Mouse (Mus musculus): ENCODE measurements around the gene Bcl9. TPM values are rescaled to one million over a fixed set of nuclear protein-coding genes. Genes with fewer than 3 reads are reported as not detected.

The Bcl9 gene
- polyA plus RNA-seq, 1 experiment from 2014 or later: 49.7 TPM

GRCm38 (mm10) chr3:97232328-97232727, 65.4 kb downstream of the Bcl9 start:
- no peak overlapping the region for H3K9ac ChIP-seq
- no peak for ATAC-seq (ENCODE audit: insufficient read depth)
- H3K4me3 ChIP-seq (ENCODE audit: low read depth, low read length): no peak overlapping the region
- no peak for DNase-seq
- no peaks in the 10 kb centered on the region for H3K27me3 ChIP-seq (ENCODE audit: insufficient read depth, low read length)
- H3K4me2 ChIP-seq: no peak overlapping the region
- WGBS: 83% methylated on average over 3 of the region's 3 CpGs
- no peaks in the 10 kb centered on the region for H3K36me3 ChIP-seq (ENCODE audit: insufficient read depth)
- no peak overlapping the region for H3K27ac ChIP-seq (ENCODE audit: low read depth)
- no peak for TF ChIP-seq CTCF (IDR thresholded peaks at IDR 0.05; ENCODE audit: low read depth)
- no peaks in the 10 kb centered on the region for H3K9me3 ChIP-seq (ENCODE audit: low read depth, low read length)
- H3K4me1 ChIP-seq (ENCODE audit: insufficient read depth): 0 out of 2 replicates have a peak, but pooled peaks cover 5% of the 10 kb centered on the region

- 80% methylated on average over 9 of the region's 9 CpGs for WGBS
- no peak for TF ChIP-seq CTCF (IDR thresholded peaks at IDR 0.05; ENCODE audit: low read depth)
- H3K4me1 ChIP-seq (ENCODE audit: insufficient read depth): 0 out of 2 replicates have a peak, but pooled peaks cover 5% of the 10 kb centered on the region
Measured at GRCm38 (mm10) chr3:97231857-97232256, 65.9 kb downstream of the Bcl9 start.

GRCm38 (mm10) chr3:97230631-97231404, 66.9 kb downstream of the Bcl9 start:
- DNase-seq (no peak), ATAC-seq (ENCODE audit: insufficient read depth) (no peak)
- no peak overlapping the region for H3K4me2 ChIP-seq
- no peaks in the 10 kb centered on the region for H3K36me3 ChIP-seq (ENCODE audit: insufficient read depth)
- H3K27ac ChIP-seq (ENCODE audit: low read depth): no peak overlapping the region
- H3K9me3 ChIP-seq (ENCODE audit: low read depth, low read length): no peaks in the 10 kb centered on the region
- 95% methylated on average over 5 of the region's 5 CpGs for WGBS
- H3K27me3 ChIP-seq (ENCODE audit: insufficient read depth, low read length): no peaks in the 10 kb centered on the region
- TF ChIP-seq CTCF (IDR thresholded peaks at IDR 0.05; ENCODE audit: low read depth): 0 out of 2 replicates have a peak, but pooled peaks have one; percentile 10
- no peak overlapping the region for H3K9ac ChIP-seq
- no peak overlapping the region for H3K4me3 ChIP-seq (ENCODE audit: low read depth, low read length)
- H3K4me1 ChIP-seq (ENCODE audit: insufficient read depth): peaks cover 13% of the 10 kb centered on the region; the same call in 1 of the 2 replicates

More at GRCm38 (mm10) chr3:97231857-97232256, 65.9 kb downstream of the Bcl9 start:
- Histone ChIP-seq H3K27ac (ENCODE audit: low read depth) (no peak overlapping the region; the same call in 1 of the 2 replicates), H3K9me3 (ENCODE audit: low read depth, low read length) (no peaks in the 10 kb centered on the region), H3K36me3 (ENCODE audit: insufficient read depth) (no peaks in the 10 kb centered on the region), H3K9ac (no peak overlapping the region), H3K27me3 (ENCODE audit: insufficient read depth, low read length) (no peaks in the 10 kb centered on the region), H3K4me3 (ENCODE audit: low read depth, low read length) (no peak overlapping the region), H3K4me2 (no peak overlapping the region)
- no peak for DNase-seq
- no peak for ATAC-seq (ENCODE audit: insufficient read depth)

- Histone ChIP-seq H3K9me3 (ENCODE audit: low read depth, low read length) (no peaks in the 10 kb centered on the region), H3K9ac (peak overlapping the region; percentile 65), H3K4me3 (ENCODE audit: low read depth, low read length) (peak overlapping the region; percentile 80), H3K4me2 (peak overlapping the region; percentile 87), H3K36me3 (ENCODE audit: insufficient read depth) (peaks cover 3% of the 10 kb centered on the region; the same call in 1 of the 2 replicates), H3K27ac (ENCODE audit: low read depth) (peak overlapping the region; percentile 89; the same call in 1 of the 2 replicates), H3K4me1 (ENCODE audit: insufficient read depth) (peaks cover 19% of the 10 kb centered on the region; the same call in 1 of the 2 replicates), H3K27me3 (ENCODE audit: insufficient read depth, low read length) (no peaks in the 10 kb centered on the region)
- no peak for TF ChIP-seq CTCF (IDR thresholded peaks at IDR 0.05; ENCODE audit: low read depth)
- no peak for DNase-seq
- WGBS: 14% methylated on average over 12 of the region's 12 CpGs
- ATAC-seq (ENCODE audit: insufficient read depth): no peak
Measured at GRCm38 (mm10) chr3:97228457-97228856, 69.3 kb downstream of the Bcl9 start.

GRCm38 (mm10) chr3:97228020-97228419, 69.7 kb downstream of the Bcl9 start:
- DNase-seq: no peak
- peak overlapping the region; percentile 65 for H3K9ac ChIP-seq
- H3K27ac ChIP-seq (ENCODE audit: low read depth): peak overlapping the region; percentile 89
- no peak for TF ChIP-seq CTCF (IDR thresholded peaks at IDR 0.05; ENCODE audit: low read depth)
- peaks cover 19% of the 10 kb centered on the region; the same call in 1 of the 2 replicates for H3K4me1 ChIP-seq (ENCODE audit: insufficient read depth)
- H3K36me3 ChIP-seq (ENCODE audit: insufficient read depth): peaks cover 7% of the 10 kb centered on the region; the same call in 1 of the 2 replicates
- no peaks in the 10 kb centered on the region for H3K27me3 ChIP-seq (ENCODE audit: insufficient read depth, low read length)
- ATAC-seq (ENCODE audit: insufficient read depth): peak; percentile 65
- H3K4me2 ChIP-seq: peak overlapping the region; percentile 87
- H3K4me3 ChIP-seq (ENCODE audit: low read depth, low read length): peak overlapping the region; percentile 80
- WGBS: under 1% methylated on average over 16 of the region's 16 CpGs
- no peaks in the 10 kb centered on the region for H3K9me3 ChIP-seq (ENCODE audit: low read depth, low read length)

GRCm38 (mm10) chr3:97227259-97228005, 70.3 kb downstream of the Bcl9 start:
- Histone ChIP-seq H3K36me3 (ENCODE audit: insufficient read depth) (peaks cover 9% of the 10 kb centered on the region; the same call in 1 of the 2 replicates), H3K27ac (ENCODE audit: low read depth) (peak overlapping the region; percentile 89), H3K27me3 (ENCODE audit: insufficient read depth, low read length) (no peaks in the 10 kb centered on the region), H3K9me3 (ENCODE audit: low read depth, low read length) (no peaks in the 10 kb centered on the region), H3K4me2 (peak overlapping the region; percentile 87), H3K9ac (peak overlapping the region; percentile 90), H3K4me3 (ENCODE audit: low read depth, low read length) (peak overlapping the region; percentile 80), H3K4me1 (ENCODE audit: insufficient read depth) (peaks cover 19% of the 10 kb centered on the region; the same call in 1 of the 2 replicates)
- ATAC-seq (ENCODE audit: insufficient read depth) (peak; percentile 88), DNase-seq (peak; percentile 94)
- WGBS: 2% methylated on average over 38 of the region's 79 CpGs
- TF ChIP-seq CTCF (IDR thresholded peaks at IDR 0.05; ENCODE audit: low read depth): no peak
